Mouse (Mus musculus) ovary, adult 18-20 months (tissue): ENCODE results near the gene Kcnk12.

Source experiments
- DNase-seq: peaks from one replicate; pipeline ENCODE4 v3.0.0; 2022; ENCODE audit warnings: low spot score, mixed read lengths

The Kcnk12 gene

DNA sequence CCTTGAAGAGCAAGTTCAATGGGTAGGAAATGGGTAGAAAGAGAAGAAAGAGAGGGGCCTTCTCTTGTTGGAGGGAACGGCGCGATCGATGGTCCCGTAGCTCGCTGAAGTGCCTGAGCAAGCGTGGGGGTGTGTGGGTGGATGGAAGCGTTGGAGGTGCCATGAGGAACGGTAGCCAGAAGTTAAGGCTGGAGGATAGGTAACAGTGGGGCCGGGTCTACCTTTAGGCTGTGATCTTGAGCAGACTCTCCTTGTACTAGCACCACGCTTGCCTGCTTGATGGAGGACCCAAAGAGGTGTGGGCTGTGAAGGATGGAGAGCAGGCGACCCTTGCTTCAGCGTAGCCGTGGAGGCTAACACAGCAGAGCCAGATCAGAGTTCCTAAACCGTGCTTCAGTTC, 12.1 kb downstream of the Kcnk12 start:
- DNase-seq = no peak

DNA sequence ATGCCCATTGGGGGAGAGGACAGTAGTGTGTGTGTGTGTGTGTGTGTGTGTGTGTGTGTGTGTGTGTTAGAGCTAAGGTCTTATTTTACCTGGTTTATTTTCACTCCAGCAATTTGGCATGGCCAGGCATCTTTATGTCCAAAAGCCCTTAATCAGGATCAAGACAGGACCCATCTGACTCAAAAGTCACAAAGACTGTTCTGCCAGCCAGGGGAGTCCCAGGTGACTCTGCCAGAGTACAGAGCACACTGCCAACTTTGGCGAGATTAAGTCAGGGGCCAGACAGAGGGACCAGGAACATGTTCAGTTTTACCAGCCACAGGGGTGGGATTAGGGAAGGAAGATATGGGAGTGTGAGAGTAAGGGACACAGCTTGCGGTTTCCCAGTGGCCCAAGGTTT, 12.9 kb downstream of the Kcnk12 start:
- no peak for DNase-seq

DNA sequence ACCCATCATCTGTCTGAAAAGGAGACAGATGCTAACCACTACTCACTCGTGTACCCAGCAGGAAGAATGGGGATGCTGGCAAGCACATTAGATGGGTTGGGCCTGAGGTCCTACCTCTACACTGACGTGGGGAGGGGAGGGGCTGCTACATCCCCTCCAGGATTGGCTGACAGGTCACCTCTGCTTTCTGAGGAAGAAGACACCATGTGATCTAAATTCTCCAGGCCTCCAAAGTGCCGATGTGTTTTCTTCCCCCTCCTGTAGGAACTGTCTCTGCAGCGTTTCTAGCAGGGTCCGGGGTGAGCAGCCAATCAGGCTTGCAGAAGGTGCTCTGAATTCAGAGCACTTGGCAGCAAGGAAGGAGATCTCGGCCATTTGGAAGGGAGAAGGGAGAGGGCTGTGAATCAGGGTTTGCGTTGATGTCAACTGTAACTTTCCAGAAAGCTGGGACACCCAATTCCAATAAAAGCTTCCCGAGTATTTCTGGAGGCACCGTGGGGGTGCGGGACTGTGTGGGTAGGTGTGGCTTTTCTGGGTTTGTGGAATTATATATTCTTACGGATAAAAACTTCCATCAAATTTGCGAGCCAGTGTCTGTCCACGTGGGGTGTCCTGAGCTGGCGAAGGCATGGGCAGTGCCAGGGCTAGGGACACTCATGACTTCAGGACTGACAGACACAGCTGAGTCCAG, 13.5 kb downstream of the Kcnk12 start:
- no peak for DNase-seq

DNA sequence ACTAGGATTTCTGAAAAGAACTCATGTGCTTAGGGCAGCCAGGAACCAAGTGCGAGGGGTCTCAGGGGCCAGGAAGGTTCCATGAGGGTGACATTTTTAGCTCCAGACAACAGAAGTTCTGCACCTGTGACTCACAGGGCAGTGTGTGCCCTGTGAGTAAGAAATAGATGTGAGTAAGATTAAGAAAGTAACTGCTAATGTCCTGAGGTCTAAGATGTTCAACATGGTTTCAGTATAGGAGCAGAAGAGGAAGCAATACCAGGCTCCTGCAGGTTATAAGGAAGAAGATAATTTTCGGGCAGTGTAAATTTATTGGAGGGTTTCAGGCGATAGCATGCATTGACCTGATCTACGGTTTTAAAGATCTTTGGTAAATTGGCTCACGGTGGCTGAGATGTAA, 16.6 kb downstream of the Kcnk12 start:
- no peak for DNase-seq

DNA sequence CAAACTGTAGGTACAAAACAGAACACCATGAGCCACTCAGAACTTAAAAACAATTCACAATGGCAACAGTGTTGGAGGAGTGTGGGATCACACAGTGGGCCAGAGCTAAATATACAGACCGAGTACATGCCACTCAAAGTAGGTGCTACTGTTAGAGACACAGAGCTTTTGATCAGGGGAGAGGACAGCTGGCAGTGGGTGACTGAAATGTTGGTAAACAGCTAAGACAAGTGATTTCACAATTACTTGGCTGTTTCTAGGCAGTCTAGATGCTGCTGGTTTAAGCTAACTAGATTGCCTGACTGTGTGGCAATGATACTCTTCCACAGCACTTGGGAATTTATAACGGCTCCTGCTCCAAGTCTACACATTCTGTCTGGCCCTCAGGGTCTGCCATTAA, 17.6 kb downstream of the Kcnk12 start:
- no peak for DNase-seq

DNA sequence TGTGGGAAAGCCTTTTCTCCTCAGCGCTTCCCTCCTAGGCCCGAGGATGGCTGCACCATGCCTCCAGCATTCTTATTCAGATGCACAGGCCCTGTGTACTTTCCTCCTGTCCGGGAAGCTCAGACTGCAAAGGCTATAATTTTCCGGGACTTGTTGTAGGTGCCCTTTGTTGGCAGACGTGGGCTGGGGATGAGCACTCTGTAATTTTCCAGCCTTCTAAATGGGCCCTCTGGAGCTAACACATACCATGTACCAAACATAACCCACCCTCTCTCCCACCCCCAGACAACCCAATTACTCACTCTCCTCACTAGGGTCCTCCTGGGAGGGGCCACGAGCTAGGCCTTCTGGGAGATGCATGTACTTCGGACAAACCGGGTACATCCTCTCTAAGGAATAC, 22.8 kb downstream of the Kcnk12 start:
- DNase-seq = no peak

DNA sequence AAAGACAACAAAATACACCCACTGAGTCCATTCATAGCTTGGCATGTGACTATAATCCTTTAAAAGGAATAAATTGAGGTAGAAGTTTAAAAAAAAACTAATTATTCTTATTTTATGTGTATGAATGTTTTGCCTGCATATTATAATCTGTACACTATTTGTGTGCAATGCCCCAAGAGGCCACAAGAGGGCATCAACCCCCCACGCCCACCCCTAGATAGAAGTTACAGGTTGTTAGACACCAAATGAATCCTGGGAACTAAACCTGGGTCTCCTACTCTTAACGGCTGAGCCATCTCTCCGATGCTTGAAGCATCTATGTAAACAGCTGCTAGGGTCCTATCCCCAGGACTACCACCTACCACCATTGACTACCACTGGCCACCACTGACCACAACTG, 24.6 kb downstream of the Kcnk12 start:
- no peak for DNase-seq

DNA sequence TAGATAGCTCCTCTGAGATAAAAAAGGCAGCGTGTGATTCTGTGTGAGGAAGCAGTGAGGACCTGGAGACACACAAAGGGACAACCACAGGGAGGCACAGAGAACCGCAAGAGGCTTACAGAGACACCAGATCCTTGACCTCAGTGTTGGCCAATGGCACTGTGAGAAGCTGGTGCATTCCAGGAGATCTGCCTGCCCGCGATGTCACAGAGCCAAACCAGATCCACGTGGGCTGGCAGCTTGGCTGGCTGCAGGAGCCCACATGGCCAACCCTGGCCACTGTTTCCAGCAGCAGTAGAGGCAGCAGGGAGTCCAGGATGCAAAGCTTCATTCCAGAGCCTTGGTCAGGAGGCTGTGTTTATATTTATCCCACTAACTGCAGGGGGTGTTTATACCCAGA, 27.0 kb downstream of the Kcnk12 start:
- no peak for DNase-seq

DNA sequence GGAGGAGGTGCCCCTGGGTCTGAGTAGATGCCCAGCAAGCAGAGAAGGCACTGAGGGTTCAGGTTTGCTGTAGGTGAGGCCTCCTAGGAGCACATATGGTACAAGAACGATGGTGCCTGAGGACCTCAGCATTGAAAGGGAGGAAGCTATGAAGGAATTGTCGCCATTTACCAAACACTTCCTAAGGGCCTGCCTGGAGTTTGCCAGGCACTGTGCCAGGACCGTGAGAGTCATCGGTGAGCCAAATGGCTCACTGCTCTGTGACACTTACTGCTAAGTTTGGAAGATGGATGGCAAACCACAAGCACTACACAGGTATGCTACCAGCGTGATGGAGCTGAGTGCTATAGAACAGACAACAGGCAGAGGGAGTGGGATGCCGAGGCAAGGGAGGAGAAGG, 30.9 kb downstream of the Kcnk12 start:
- no peak for DNase-seq

DNA sequence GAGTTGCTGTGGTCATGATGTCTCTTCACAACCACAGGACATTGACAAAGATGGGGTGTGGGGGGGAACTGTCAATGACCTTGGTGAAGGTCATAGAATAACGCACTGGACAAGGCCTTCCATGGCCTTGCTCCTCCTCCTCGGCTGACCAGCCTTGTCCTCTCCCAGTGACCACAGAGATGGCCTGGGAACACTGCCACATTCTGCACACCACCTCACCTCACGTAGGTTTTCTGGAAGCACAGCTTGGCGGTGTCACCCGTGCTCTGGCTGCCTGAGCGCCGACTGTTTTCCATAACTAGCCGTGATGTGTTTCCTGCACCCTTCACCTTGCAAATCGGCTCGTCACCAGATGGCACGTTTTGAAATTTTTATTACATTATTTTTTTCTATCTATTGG, 32.8 kb downstream of the Kcnk12 start:
- DNase-seq = no peak

DNA sequence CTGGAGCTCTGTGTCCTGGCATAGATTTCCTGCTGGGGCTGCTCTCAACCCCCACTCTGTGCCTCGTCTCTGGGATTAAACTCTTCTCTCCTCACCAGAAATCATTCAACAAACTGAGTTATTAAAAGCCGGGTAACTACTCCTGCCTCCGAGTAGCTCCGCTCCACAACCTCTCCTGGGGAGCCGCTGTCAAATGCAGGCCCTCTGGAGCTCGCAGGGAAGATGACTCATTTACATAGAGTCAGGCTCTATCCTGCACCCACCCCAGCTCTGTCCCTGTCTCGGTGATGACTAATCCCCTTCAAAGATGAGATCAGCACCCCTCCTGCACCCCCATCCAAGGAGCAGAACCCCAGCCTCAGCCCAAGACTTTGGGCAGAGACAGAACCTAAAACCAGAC, 34.6 kb downstream of the Kcnk12 start:
- no peak for DNase-seq

DNA sequence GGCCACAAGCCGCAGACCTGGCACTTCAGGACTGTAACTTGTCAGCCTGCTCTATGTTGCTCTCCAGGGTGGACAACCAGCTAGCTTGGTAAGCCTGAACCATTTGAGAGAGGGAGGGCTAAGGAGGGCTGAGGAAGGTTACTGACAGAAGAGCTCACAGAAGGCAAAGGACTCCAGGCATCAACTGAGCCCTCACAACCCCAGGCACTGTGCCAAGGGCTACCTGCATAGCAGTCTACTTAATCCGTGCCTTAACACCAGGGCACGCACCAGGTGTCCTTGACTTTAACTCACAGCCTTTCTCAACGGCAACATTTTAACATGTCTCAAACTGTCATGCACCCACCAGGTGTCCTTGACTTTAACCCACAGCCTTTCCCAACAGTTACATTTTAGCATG, 37.5 kb downstream of the Kcnk12 start:
- DNase-seq = no peak

DNA sequence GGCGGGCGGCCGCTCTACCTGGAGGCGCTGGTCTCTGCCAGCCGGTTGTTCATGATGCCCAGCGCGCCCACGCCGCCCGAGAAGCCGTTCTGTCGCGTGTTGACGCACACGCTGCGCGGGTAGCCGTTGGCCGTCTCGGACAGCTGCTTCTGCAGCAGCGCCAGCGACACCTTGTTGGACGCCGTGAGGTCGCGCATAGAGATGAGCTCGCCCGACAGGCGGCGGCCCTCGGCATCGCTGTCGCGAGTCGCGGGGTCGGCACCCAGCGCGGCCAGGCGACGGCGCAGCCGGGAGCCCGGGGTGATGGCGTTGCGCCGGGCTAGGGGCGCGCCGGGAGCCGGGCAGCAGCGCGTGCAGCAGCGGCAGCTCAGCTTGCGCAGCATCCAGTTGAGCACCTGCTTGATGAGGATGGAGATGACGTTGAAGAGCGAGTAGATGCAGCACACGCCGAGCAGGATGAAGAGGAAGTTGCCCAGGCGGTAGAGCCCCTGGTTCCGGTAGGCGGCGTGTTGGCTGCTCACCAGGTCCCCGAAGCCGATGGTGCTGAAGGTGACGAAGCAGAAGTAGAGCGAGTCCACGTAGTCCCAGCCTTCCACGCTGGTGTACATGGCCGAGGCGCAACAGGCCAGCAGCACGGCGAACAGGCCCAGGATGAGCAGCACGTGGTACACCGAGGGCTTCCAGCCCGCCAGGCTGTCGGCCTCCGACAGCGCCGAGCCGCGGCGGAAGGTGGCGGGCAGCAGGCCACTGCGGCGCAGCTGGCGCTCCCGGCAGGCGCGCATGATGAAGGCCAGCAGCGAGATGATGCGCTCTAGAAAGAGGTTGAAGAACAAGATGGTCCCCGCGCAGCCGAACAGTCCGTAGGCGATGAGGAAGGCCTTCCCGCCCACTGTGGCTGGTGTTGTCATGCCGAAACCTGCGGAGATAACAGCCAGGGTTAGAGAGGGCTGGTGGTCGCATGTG, 51.6 kb downstream of the Kcnk12 start:
- DNase-seq = no peak

DNA sequence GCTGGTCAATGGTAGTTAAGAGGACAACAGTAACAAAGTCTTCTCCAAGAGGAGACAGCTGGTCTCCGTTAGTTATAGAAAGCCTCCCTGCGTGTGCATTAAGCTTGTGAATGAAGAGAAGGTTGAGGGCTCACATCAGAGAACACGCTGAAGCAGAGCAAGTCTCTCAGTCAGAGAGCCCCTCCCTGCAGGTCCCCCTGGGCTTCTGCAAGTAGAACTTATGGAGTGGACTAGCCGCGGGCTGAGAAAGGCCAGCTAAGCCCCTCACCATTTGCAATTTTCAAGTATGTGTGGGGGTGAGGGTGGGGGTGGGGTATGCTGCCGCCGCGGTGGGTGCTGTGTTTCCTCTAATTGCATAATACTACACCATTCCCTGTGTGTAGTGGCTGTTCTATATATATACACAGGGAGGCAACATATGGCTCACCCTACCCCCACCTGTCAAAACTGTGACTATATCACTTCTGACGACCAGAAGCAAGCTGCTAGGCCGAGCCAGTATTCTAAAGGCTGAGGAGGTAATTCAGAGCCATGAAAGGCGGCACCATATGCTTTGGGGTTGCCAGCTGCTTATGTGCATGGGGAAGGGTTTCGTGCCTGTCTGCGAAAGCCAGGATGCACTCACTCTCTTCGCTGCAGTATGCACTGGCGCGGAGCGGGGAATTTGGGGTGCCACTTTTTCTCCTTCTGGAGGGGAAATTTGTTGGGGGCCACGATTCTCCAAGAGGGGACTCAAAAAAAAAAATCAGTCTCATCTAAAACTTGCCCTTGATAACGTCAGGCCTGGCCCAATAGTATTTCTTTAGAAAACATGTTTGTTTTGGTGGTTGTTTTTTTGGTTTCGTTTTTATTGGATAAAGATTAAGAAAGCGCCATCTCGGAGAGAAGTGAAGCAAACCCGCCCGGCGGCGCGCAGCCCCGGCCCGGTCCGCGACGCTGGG, 52.5 kb downstream of the Kcnk12 start:
- DNase-seq = no peak

DNA sequence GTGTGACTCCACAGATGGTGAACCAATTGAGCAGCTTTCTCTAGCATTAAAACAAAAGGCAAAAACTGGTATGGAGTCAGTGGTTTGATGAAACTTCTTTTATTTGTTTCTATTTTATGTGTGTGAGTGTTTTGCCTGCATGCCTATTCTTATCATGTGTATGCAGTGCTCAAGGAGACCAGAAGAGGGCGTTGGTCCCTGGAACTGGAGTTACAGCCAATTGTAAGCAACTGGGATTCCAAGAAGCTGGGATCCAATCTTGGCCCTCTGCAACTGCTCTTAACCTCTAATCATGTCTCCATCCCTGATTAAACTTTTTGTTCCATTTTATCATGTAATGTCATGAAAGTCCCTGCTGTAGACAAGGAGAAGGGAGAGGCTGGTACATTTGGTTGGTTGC, 58.0 kb downstream of the Kcnk12 start:
- DNase-seq = no peak

DNA sequence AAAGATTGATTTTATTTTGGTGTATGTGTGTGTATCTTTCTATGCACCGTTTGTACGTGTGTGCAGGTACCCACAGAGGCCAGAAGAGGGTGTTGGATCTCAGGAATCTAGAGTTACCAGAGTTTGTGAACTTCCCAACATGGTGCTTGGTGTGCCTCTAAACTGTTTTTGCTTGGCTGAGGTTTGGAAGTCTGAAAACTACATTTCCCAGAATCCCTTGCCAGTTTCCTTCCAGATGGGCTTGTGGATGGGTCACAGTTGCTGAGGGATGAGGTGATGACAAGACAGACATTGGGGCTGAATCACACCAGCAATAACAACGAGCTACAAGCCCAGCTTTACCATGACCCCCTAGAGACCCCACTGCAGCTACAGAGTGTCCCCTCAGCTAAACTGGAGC, 60.6 kb downstream of the Kcnk12 start:
- no peak for DNase-seq

DNA sequence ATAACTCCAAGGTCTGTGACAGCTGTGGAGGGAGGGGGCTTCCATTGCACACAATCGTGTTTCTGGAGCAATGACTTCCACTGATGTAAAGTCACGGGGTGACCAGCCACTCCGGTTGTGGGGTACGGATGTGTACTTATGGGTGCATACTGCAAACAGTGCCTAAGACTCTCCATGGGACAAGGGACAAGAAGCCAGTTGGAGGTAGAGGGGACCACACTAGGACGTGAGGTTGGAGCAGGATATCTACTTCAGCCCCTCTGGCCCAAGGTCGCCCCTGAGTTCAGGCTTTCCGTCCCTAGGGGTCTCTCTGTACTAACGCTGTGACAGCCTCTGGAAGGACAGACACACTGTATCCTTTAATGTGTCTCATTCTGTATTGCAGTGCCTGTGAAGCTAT, 63.3 kb downstream of the Kcnk12 start:
- DNase-seq = no peak

DNA sequence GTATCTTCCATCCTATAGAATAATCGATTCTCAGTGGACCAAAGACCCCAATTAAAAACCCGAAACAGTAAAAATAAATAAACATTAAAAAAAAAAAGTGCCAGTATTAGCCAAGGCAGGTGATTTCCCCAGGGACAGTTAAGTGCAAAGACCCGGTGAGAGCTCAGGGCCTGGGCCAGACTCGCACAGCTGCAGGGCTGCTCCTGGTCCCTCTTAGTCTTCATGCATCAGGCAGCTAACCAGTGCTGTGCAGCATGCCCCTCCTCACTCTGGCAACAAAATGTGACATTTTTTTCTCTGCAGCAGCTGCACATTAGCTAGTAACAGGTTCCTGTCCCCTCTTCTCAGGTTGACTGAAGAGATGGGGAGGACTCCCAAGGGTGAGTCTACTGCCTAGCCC, 65.8 kb downstream of the Kcnk12 start:
- no peak for DNase-seq

DNA sequence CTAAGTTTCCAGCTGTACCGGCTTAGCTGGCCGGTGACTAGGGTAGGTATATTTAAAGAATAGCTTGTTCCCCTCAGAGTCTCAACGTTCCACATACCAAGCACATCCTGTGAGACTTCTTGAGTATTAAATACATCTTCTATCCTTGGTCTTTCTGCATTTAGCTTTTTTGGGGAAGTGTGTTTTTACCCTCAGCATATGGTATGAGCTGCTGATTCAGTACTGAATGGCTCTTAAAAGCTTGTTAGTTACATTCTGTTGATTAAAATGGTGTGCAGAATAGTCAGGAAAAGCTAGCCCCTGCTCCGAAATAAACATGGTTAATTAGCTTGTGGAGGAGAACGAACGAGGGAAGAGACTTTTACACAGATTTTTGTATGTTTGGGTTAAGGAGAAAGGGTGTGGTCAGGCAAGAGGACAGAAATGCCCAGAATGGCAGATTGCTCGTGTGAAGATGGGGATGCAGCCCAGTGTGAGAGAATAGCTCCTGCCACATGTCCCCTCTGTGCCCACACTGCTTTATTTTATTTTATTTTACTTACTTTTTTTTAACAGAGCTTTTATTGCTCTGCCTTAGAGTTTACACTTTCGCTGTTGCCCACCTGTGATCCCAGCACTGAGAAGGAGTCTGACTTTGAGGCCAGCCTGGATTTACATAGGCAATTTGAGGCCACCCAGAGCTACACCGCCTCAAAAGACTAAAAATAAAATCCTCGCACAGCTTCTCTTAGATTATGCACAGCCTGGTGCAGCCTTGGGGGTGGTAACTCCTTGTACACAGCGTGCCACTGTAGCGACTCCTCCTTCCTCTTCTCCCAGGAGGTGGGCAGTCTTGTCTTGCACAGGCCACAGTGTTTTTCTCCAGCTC, 71.1 kb downstream of the Kcnk12 start:
- DNase-seq = no peak

DNA sequence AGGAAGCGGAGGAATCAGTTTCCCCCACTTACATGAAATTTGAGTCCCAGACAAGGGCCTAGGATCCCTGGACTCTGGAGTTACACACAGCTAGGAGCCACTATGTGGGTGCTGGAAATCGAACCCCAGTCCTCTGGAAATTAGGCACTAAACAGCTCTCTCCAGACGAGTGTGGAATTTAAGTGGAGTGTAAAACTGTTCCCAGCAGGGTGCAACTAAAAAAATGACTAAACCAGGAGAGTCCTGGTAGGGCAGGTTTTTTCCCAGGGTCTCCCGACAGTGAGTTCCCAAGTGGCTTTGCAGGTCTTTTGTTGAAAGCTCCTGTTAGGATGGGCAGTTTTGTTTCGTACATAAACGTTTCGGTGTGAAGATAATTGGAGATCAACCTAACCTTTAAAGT, 73.1 kb downstream of the Kcnk12 start:
- no peak for DNase-seq

DNA sequence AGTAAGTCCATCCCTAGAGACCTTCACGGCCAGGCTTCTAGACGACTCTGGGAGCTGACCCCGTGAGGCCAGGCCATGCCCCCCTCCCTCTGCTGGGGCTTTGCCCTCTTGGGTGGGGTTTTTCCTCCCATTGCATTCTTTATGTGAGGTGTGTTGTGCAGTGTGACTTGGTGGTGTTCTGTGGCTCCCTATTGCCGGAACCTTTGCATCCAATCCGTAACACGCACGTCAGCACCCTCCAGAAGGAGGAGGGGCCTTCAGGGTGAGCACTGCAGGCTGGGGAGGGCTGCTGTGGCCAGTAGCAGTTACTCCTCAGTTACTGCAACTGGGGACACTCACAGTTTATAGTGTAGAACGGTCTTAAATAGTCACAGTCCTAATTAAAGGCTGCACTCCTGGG, 97.7 kb downstream of the Kcnk12 start:
- no peak for DNase-seq
